ENCODE assay signal across 8 mouse cellular contexts in genomic region chr9:98601156-98601836, GRCm38 (mm10). TPM values are rescaled to one million over a fixed set of nuclear protein-coding genes. Genes with fewer than 3 reads are reported as not detected.
DNase-seq lines count a peak whose midpoint lies in the region; ATAC-seq lines count a peak whose summit lies in the region.

Gene Mrps22, minus strand, starts transcription at chr9:98601660.

- peak; percentile 86 for DNase-seq in NIH3T3 (ENCODE audit: low read depth)
- peak; percentile 76 for DNase-seq in cerebellum, adult 9-11 months
- DNase-seq in frontal cortex, adult 2 months (ENCODE audit: extremely low spot score in 1 of 2, low spot score in 1 of 2), result peak; percentile 83 to 89
- peak; percentile 86 for DNase-seq in hindbrain, embryonic 11.5 days (ENCODE audit: low spot score)
- peak; percentile 71 to 77 for DNase-seq in layer of hippocampus, postnatal 10 days (ENCODE audit: low spot score in 2 of 2)
- DNase-seq in lung, postnatal 10 days, result peak; percentile 86
- peak; percentile 76 for DNase-seq in ovary, postnatal 36 days (ENCODE audit: low spot score)
- peak; percentile 80 for DNase-seq in thymus, postnatal 25 days

- H3K4me2 ChIP-seq in hindbrain, embryonic 11.5 days (replicated peaks; ENCODE audit: low read depth, low read length), result peak within 1 kb of the TSS; percentile 90

- WGBS in hindbrain, embryonic 11.5 days, result under 1% methylated on average over 44 of the region's 44 CpGs

- peak within 1 kb of the TSS; percentile 57 for H3K9ac ChIP-seq in hindbrain, embryonic 11.5 days (ENCODE audit: low read depth, low read length)

- ATAC-seq in hindbrain, embryonic 11.5 days (ENCODE audit: low FRiP score), result peak; percentile 95

- H3K4me3 ChIP-seq in hindbrain, embryonic 11.5 days (ENCODE audit: low read depth, low read length), result peak within 1 kb of the TSS; percentile 62

- no peaks in the 10 kb centered on the region for H3K9me3 ChIP-seq in hindbrain, embryonic 11.5 days (ENCODE audit: control insufficient read depth, low read length)

- no peaks in the 10 kb centered on the region for H3K4me1 ChIP-seq in hindbrain, embryonic 11.5 days (replicated peaks; ENCODE audit: control insufficient read depth, insufficient read depth, low read length)

- H3K36me3 ChIP-seq in hindbrain, embryonic 11.5 days (ENCODE audit: control insufficient read depth, insufficient read depth, low read length), result no peaks in the 10 kb centered on the region

- no peak within 1 kb of the TSS for H3K27ac ChIP-seq in hindbrain, embryonic 11.5 days (ENCODE audit: low read depth, low read length)

- no peaks in the 10 kb centered on the region for H3K27me3 ChIP-seq in hindbrain, embryonic 11.5 days (ENCODE audit: control insufficient read depth, insufficient read depth, low read length)

RNA-seq across cellular contexts. Expression of gene Mrps22, which starts in this region (rescaled TPM):
- 23.5 and 26.3 TPM in 2 replicates for polyA plus RNA-seq in frontal cortex, adult 2 months (2012; rRNA removed)
- polyA plus RNA-seq in hindbrain, embryonic 11.5 days (2014; fragmentation: Nextera tagmentation; extraction: Ambion mirVana), result 74.6 and 76.8 TPM in 2 replicates
- 10 to 100 TPM; 35.3 to 39.0 TPM for total RNA-seq in layer of hippocampus, postnatal 10 days (2021)
